Mouse (Mus musculus): ENCODE results near the gene Spsb3.

GRCm38 (mm10) chr17:24923246-24923645 lies 36.8 kb downstream of the Spsb3 start:
- TF ChIP-seq CTCF (IDR thresholded peaks at IDR 0.05; ENCODE audit: low read depth) = no peak
- no peak for TF ChIP-seq EP300 (optimal IDR thresholded peaks at IDR 0.05)
